Mouse (Mus musculus): ENCODE results near the gene Rtp4. TPM values are rescaled to one million over a fixed set of nuclear protein-coding genes. Genes with fewer than 3 reads are reported as not detected.

Rtp4 gene
- polyA plus RNA-seq, 1 experiment from 2014 or later, result 7.1 TPM

- Histone ChIP-seq H3K27me3 (no peaks in the 10 kb centered on the region), H3K27ac (no peak overlapping the region), H3K4me1 (no peaks in the 10 kb centered on the region; the same call in 1 of the 2 replicates), H3K36me3 (no peaks in the 10 kb centered on the region), H3K9ac (no peak overlapping the region), H3K4me2 (no peak overlapping the region), H3K9me3 (no peaks in the 10 kb centered on the region), H3K4me3 (no peak overlapping the region)
- WGBS, result 36% methylated on average over 1 of the region's 1 CpGs
- no peak for ATAC-seq (ENCODE audit: insufficient number of reproducible peaks, low FRiP score, low TSS enrichment, low read depth)
Observed at GRCm38 (mm10) chr16:23497881-23498280, 22.2 kb upstream of the Rtp4 start.

- WGBS, result 78% methylated on average over 7 of the region's 7 CpGs
- no peaks in the 10 kb centered on the region for H3K36me3 ChIP-seq
Observed at GRCm38 (mm10) chr16:23498691-23499131, 21.4 kb upstream of the Rtp4 start.

DNA sequence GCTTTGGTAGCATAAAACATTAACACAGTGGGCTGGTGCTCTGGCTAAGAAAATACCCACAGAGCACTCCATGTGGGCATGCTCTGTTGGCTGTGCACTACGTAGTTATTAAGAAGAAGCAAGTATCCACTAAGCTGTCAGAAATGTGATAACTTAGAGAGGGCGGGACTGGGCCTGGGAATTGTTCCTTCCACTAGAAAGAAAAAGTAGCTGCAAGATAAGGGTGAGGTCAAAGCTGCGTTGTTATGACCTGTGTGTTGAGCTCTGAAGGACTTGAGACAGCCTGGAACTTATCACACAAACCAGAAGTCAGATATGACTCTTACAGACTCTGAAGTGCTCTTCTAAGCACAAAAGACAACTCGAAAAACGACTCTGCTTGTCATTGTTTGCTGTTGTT is 19.5 kb upstream of the Rtp4 start:
- H3K27ac ChIP-seq, result no peak overlapping the region
- H3K27me3 ChIP-seq, result no peaks in the 10 kb centered on the region
- no peaks in the 10 kb centered on the region; the same call in 1 of the 2 replicates for H3K4me1 ChIP-seq
- H3K36me3 ChIP-seq, result no peaks in the 10 kb centered on the region
- no peak for ATAC-seq (ENCODE audit: insufficient number of reproducible peaks, low FRiP score, low TSS enrichment, low read depth)
- no peak overlapping the region for H3K4me3 ChIP-seq
- no peaks in the 10 kb centered on the region for H3K9me3 ChIP-seq
- H3K9ac ChIP-seq, result no peak overlapping the region
- WGBS, result 81% methylated on average over 5 of the region's 5 CpGs
- H3K4me2 ChIP-seq, result no peak overlapping the region

More at GRCm38 (mm10) chr16:23498691-23499131, 21.4 kb upstream of the Rtp4 start:
- no peak for ATAC-seq (ENCODE audit: insufficient number of reproducible peaks, low FRiP score, low TSS enrichment, low read depth)
- H3K27ac ChIP-seq, result no peak overlapping the region
- H3K27me3 ChIP-seq, result no peaks in the 10 kb centered on the region
- no peak overlapping the region for H3K4me3 ChIP-seq
- H3K4me1 ChIP-seq, result no peaks in the 10 kb centered on the region; the same call in 1 of the 2 replicates
- H3K9ac ChIP-seq, result no peak overlapping the region
- H3K9me3 ChIP-seq, result no peaks in the 10 kb centered on the region
- H3K4me2 ChIP-seq, result no peak overlapping the region

DNA sequence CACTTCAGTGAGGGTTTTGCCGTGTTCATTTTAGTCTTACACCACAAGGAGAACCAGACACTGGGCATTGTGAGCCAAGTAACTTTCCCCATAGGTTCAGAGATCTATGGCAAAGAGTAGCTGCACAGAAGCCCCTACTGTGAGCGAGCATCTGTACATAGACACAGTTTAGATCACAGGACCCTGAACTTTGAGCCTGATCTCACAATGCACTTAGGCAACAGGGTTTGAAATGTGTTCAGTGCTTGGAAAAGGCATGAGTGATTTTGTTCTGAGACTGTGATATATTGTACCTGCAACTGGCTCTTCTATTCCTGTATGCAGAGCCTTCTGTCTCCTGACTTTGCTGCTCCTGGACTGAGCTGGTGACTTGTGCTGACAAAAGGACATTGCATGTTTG is 18.8 kb upstream of the Rtp4 start:
- H3K4me2 ChIP-seq, result no peak overlapping the region

DNA sequence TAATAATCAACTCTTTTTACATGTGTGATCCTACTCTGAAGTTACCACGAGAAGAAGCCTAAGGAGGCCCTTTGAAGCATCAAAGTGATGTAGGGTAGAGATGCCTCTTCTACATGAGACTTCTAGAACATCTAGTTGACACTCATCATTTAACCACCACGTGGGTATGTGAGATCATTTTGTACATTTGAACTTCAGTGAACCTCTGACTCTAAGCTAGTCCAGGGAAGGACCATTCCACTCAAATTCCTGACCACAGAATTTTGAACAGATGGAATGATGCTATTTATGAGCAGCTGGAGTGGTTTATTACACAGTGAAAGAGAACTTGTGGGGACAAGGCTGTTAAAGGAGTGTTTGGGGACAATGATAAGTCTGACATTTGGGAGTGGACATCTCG is 17.6 kb upstream of the Rtp4 start:
- no peak overlapping the region for H3K9ac ChIP-seq
- H3K4me2 ChIP-seq, result no peak overlapping the region
- H3K9me3 ChIP-seq, result no peaks in the 10 kb centered on the region
- H3K27ac ChIP-seq, result no peak overlapping the region
- no peak overlapping the region for H3K4me3 ChIP-seq
- ATAC-seq (ENCODE audit: insufficient number of reproducible peaks, low FRiP score, low TSS enrichment, low read depth), result no peak
- 68% methylated on average over 3 of the region's 3 CpGs for WGBS
- H3K36me3 ChIP-seq, result no peaks in the 10 kb centered on the region
- H3K4me1 ChIP-seq, result no peaks in the 10 kb centered on the region; the same call in 1 of the 2 replicates
- no peaks in the 10 kb centered on the region for H3K27me3 ChIP-seq

More for the DNA sequence above, 18.8 kb upstream of the Rtp4 start:
- no peak for ATAC-seq (ENCODE audit: insufficient number of reproducible peaks, low FRiP score, low TSS enrichment, low read depth)
- Histone ChIP-seq H3K4me1 (no peaks in the 10 kb centered on the region; the same call in 1 of the 2 replicates), H3K27ac (no peak overlapping the region), H3K36me3 (no peaks in the 10 kb centered on the region), H3K9ac (no peak overlapping the region), H3K27me3 (no peaks in the 10 kb centered on the region), H3K9me3 (no peaks in the 10 kb centered on the region), H3K4me3 (no peak overlapping the region)
- WGBS, result 80% methylated on average over 2 of the region's 2 CpGs

- Histone ChIP-seq H3K36me3 (no peaks in the 10 kb centered on the region), H3K4me1 (no peaks in the 10 kb centered on the region), H3K27me3 (no peaks in the 10 kb centered on the region), H3K9ac (no peak overlapping the region), H3K4me3 (no peak overlapping the region), H3K9me3 (no peaks in the 10 kb centered on the region), H3K27ac (no peak overlapping the region), H3K4me2 (no peak overlapping the region)
- no peak for ATAC-seq (ENCODE audit: insufficient number of reproducible peaks, low FRiP score, low TSS enrichment, low read depth)
- 66% methylated on average over 4 of the region's 4 CpGs for WGBS
Observed at GRCm38 (mm10) chr16:23503351-23503750, 16.7 kb upstream of the Rtp4 start.

DNA sequence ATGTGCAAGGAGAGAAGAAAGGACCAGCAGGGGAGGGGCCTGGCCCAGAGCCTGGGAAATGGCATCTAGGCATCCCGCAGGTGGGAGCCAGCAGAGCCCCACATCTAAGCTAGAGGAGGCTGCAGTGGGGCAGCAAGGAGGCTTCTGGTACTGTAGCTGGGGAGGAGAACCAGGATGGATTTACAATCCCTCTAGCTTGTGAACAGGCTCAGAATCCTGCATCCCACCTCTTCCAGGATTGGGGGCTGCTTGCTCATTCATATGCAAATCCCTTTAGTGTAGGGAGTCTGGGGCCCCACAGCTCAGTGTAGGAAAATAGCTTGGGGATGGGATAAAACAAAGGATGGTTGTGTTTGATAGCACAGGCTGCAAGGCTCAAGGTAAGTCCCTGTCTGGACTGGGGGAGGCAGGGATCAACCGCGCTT is 15.8 kb upstream of the Rtp4 start:
- Histone ChIP-seq H3K4me3 (no peak overlapping the region), H3K27ac (no peak overlapping the region), H3K9ac (no peak overlapping the region), H3K36me3 (no peaks in the 10 kb centered on the region), H3K27me3 (no peaks in the 10 kb centered on the region), H3K4me1 (no peaks in the 10 kb centered on the region), H3K9me3 (no peaks in the 10 kb centered on the region), H3K4me2 (no peak overlapping the region)
- 75% methylated on average over 3 of the region's 3 CpGs for WGBS
- no peak for ATAC-seq (ENCODE audit: insufficient number of reproducible peaks, low FRiP score, low TSS enrichment, low read depth)

DNA sequence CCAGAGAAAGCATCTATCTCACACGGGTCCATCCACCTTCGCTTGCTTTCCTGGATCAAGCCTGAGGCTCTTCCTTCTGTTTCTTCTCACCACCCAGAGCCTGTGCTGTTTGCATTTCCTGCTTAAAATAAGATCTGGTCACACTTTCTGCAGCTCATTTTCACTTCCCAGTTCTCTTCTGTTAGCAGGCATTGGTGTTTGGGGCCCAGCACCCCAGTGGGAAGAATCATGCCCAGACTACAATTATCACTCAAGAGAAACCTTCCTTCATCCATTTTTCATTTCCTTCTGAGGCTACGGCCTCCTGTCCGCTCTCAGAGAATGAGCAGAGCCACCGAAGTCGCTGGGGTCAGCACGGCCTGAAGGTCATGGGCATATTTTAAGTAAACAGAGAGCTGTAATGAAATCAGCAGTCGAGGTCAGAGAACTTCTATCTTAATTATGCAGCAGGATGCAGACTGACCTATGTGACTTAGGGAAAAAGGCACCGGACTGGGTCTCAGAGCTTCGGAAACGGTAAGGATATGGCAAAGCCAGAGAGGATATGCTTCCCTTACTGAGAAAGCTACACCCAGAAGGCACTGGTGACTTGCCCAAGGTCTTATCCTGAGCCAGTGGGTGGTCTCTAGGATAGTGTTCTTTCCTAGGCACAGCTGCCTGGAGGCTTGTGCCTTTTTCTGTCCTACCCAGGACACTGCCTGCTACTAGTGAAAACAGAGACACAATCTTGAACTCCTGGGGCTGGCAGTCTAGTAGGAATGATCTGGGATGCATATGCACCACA is 14.0 kb upstream of the Rtp4 start:
- no peak overlapping the region for H3K4me3 ChIP-seq
- no peak for ATAC-seq (ENCODE audit: insufficient number of reproducible peaks, low FRiP score, low TSS enrichment, low read depth)
- H3K27me3 ChIP-seq, result no peaks in the 10 kb centered on the region
- WGBS, result 61% methylated on average over 11 of the region's 11 CpGs
- H3K9ac ChIP-seq, result no peak overlapping the region
- H3K4me1 ChIP-seq, result no peaks in the 10 kb centered on the region
- H3K36me3 ChIP-seq, result no peaks in the 10 kb centered on the region
- no peak overlapping the region for H3K4me2 ChIP-seq
- H3K9me3 ChIP-seq, result no peaks in the 10 kb centered on the region
- H3K27ac ChIP-seq, result no peak overlapping the region

DNA sequence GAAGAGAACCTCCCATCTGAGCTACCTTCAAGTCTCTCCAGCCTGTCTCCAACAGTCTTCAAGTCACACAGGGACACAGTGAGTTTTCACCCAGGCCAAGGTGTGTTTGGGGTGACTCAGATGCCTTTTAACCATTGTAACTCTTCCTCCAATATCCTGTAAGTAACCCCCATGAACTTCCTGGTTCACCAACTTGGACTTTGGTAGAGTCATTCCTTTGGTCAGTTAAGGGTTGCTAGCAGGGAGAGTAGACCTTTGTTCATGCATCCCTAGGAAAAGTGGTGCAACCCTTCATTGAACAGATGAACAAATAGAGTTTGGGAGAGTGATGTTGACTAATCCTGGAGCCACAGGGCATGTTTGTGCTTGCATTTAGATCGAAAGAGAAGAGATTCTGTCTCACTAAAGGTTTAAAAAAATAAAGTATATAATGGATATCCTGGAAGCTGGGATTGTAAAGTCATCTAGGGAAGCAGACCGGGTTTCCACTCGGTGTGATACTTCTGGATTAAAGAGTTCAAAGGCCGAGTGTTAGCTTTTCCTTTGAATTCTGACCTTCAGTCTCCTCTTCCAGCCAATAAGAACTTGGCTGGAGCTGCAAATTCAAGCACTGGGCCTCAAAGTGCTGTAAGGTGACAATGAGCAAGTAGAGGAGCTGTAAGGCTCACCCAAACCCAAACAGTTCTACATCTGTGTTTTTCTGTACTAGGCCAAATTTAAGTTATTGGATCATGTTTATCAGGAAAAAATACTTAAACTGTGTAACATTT is 8.7 kb upstream of the Rtp4 start:
- Histone ChIP-seq H3K9me3 (no peaks in the 10 kb centered on the region), H3K4me1 (peaks cover 5% of the 10 kb centered on the region; the same call in 1 of the 2 replicates), H3K27ac (no peak overlapping the region), H3K36me3 (no peaks in the 10 kb centered on the region), H3K27me3 (no peaks in the 10 kb centered on the region), H3K4me3 (no peak overlapping the region), H3K4me2 (no peak overlapping the region), H3K9ac (no peak overlapping the region)
- ATAC-seq (ENCODE audit: insufficient number of reproducible peaks, low FRiP score, low TSS enrichment, low read depth), result no peak
- 65% methylated on average over 4 of the region's 4 CpGs for WGBS

DNA sequence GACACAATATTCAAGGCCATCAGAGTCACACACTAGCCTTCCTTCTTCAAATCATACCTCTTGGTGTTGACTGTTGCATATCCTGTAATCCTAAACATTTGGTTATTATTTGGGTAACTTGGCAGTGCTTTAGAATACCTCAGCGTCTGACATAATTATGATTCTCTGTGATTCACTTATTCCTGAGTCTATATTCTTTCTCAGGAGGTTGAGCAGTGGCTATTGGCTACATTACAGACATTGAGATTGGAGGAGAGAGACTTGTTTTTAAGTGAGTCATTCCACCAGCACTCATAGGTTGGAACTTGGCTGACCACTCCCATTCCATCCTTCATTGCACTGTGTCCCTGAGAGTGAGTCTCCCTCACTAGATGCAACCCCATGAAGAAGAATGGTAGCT is 6.7 kb upstream of the Rtp4 start:
- no peak overlapping the region for H3K9ac ChIP-seq
- H3K36me3 ChIP-seq, result no peaks in the 10 kb centered on the region
- no peak overlapping the region for H3K4me3 ChIP-seq
- no peak overlapping the region for H3K27ac ChIP-seq
- WGBS, result 82% methylated on average over 1 of the region's 1 CpGs
- peaks cover 13% of the 10 kb centered on the region; the same call in 1 of the 2 replicates for H3K4me1 ChIP-seq
- no peak overlapping the region for H3K4me2 ChIP-seq
- no peak for ATAC-seq (ENCODE audit: insufficient number of reproducible peaks, low FRiP score, low TSS enrichment, low read depth)
- no peaks in the 10 kb centered on the region for H3K27me3 ChIP-seq
- no peaks in the 10 kb centered on the region for H3K9me3 ChIP-seq

DNA sequence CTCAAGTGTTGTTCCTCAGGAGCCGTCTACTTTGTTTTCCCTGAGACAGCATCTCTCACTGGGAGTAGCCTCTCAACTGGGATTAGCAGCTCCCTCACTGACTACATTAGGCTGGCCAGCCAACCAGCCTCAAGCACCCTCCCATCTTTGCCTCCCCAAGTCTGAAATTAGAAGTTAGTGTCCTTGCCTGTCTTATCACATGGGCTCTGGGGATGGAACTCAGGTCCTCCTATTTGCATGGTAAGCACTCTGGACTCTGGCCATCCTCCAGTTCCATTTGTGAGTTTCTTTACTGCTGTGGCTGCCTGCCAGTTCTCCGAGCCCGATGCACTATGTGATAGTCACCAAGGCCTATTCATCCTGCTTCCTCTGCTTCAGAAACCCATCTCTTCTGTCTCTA is 4.3 kb upstream of the Rtp4 start:
- ATAC-seq (ENCODE audit: insufficient number of reproducible peaks, low FRiP score, low TSS enrichment, low read depth), result no peak
- Histone ChIP-seq H3K36me3 (no peaks in the 10 kb centered on the region), H3K9me3 (no peaks in the 10 kb centered on the region), H3K4me1 (peaks cover 31% of the 10 kb centered on the region), H3K27ac (no peak overlapping the region), H3K27me3 (no peaks in the 10 kb centered on the region), H3K4me2 (no peak overlapping the region), H3K4me3 (no peak overlapping the region), H3K9ac (no peak overlapping the region)
- WGBS, result 49% methylated on average over 3 of the region's 3 CpGs

DNA sequence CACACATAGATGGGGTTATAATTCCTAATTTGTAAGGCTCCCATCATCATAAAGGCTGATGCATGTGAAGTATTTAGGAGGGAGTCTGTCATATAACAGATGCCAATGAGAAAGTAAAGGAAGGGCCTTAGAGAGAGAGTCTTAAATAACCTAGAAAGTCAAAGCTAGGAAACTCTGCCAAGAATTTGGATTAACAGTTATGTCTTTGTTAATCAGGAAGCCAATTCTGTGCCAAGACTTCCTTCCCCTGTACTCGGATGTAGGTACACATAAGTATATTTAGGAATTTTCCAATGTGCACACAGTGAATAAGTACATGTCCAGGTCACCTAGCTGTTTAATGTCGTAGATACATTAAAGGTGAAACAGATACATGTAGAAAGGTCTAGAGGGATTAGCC is 3.5 kb upstream of the Rtp4 start:
- no peak overlapping the region for H3K4me2 ChIP-seq
- H3K36me3 ChIP-seq, result no peaks in the 10 kb centered on the region
- H3K4me1 ChIP-seq, result peaks cover 39% of the 10 kb centered on the region
- ATAC-seq (ENCODE audit: insufficient number of reproducible peaks, low FRiP score, low TSS enrichment, low read depth), result no peak
- no peak overlapping the region for H3K4me3 ChIP-seq
- H3K27ac ChIP-seq, result no peak overlapping the region
- no peaks in the 10 kb centered on the region for H3K27me3 ChIP-seq
- no peak overlapping the region for H3K9ac ChIP-seq
- no peaks in the 10 kb centered on the region for H3K9me3 ChIP-seq
- 36% methylated on average over 2 of the region's 2 CpGs for WGBS

All from limb, embryonic 15.5 days (tissue).